Mouse (Mus musculus) intestine, embryonic 15.5 days (tissue): ENCODE data around the gene Slc25a3. TPM values are rescaled to one million over a fixed set of nuclear protein-coding genes. Genes with fewer than 3 reads are reported as not detected.

Experiments
- ATAC-seq: fragments of 200-750 bp; cut with Nextera tagmentation; 2 replicates; pipeline ENCODE4 v1.8.0; 2017; ENCODE audit warnings: moderate TSS enrichment, moderate library complexity
- H3K27ac ChIP-seq: fragments of 300-500 bp; sonication (generic); 2 replicates; pipeline ENCODE4 v1.5.1; 2015; ENCODE audit warnings: mild to moderate bottlenecking, inconsistent platforms
- H3K27me3 ChIP-seq: fragments of 300-500 bp; sonication (generic); replicated peaks from 2 replicates; pipeline ENCODE4 v1.6.1; 2015; ENCODE audit warnings: inconsistent platforms
- H3K36me3 ChIP-seq: fragments of 300-500 bp; sonication (generic); 2 replicates; pipeline ENCODE4 v1.6.1; 2015; ENCODE audit warnings: inconsistent platforms
- H3K4me1 ChIP-seq: fragments of 300-500 bp; sonication (generic); replicated peaks from 2 replicates; pipeline ENCODE4 v1.6.1; 2015; ENCODE audit warnings: inconsistent platforms
- H3K4me2 ChIP-seq: fragments of 300-500 bp; sonication (generic); replicated peaks from 2 replicates; pipeline ENCODE4 v1.6.1; 2015; ENCODE audit warnings: mild to moderate bottlenecking, inconsistent platforms
- H3K4me3 ChIP-seq: fragments of 300-500 bp; sonication (generic); replicated peaks from 2 replicates; pipeline ENCODE4 v1.5.1; 2015; ENCODE audit warnings: inconsistent platforms
- H3K9ac ChIP-seq: fragments of 300-500 bp; sonication (generic); 2 replicates; pipeline ENCODE4 v1.6.1; 2015; ENCODE audit warnings: inconsistent platforms
- H3K9me3 ChIP-seq: fragments of 300-500 bp; sonication (generic); 2 replicates; pipeline ENCODE4 v1.6.1; 2016; ENCODE audit warnings: inconsistent platforms
- WGBS: fragments of 180-500 bp; shearing (Covaris S2); methylation state at CpG from one replicate; pipeline ENCODE4 v1.1.7; 2015; 5-methylcytosine and 5-hydroxymethylcytosine counted together
- polyA plus RNA-seq: library from polyadenylated mRNA; unstranded; fragments of >200 nt; fragmentation: Nextera tagmentation; extraction: Ambion mirVana; gene quantifications from 2 replicates; pipeline ENCODE4 v1.2.1, GENCODE M21; 2015

Slc25a3 gene
- polyA plus RNA-seq, 1 experiment from 2014 or later, result 611 TPM

DNA sequence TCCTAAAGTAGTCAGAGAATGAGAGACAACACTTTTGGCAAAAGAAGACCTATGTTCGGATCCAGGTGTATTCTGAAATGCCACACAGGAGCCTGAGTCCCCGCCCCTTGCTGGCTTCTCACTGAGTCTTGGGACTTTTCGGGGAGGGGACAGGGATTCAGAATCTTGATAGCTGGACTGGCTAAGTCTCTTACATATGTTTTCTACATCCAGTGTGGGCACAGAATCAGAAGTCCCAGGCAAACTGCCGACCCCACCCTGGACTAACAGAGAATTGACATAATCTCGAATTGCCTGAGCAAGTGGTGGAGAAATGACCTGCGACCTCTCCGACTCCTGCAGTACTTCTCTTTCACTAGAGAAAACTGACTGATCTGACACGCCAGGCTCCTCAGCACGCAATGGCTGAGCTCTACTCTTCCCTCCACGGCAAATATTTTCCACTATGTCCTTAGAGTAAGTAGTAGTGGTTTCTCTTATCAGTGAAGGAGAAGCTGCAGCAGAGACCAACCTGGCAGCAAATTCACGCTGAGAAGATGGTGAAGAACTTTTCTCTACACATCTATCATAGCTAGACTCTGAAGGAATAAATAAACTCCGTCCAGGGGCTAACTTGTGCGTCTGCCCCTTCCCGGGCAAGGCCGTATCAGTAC, 38.8 kb upstream of the Slc25a3 start:
- ATAC-seq, result no peak
- no peak overlapping the region for H3K4me2 ChIP-seq
- H3K36me3 ChIP-seq, result peaks cover 33% of the 10 kb centered on the region
- H3K9ac ChIP-seq, result no peak overlapping the region
- H3K27ac ChIP-seq, result no peak overlapping the region
- no peaks in the 10 kb centered on the region for H3K27me3 ChIP-seq
- WGBS, result 86% methylated on average over 15 of the region's 15 CpGs
- H3K4me3 ChIP-seq, result no peak overlapping the region
- no peaks in the 10 kb centered on the region for H3K9me3 ChIP-seq
- H3K4me1 ChIP-seq, result peaks cover 6% of the 10 kb centered on the region

GRCm38 (mm10) chr10:91162077-91162476, 38.2 kb upstream of the Slc25a3 start:
- 75% methylated on average over 11 of the region's 11 CpGs for whole genome bisulfite sequencing
- no peaks in the 10 kb centered on the region for H3K27me3 ChIP-seq
- H3K36me3 ChIP-seq, result peaks cover 33% of the 10 kb centered on the region
- H3K9me3 ChIP-seq, result no peaks in the 10 kb centered on the region
- peaks cover 2% of the 10 kb centered on the region for H3K4me1 ChIP-seq
- peak; percentile 54 for ATAC-seq
- H3K27ac ChIP-seq, result no peak overlapping the region
- no peak overlapping the region for H3K4me2 ChIP-seq
- no peak overlapping the region for H3K9ac ChIP-seq
- no peak overlapping the region for H3K4me3 ChIP-seq

DNA sequence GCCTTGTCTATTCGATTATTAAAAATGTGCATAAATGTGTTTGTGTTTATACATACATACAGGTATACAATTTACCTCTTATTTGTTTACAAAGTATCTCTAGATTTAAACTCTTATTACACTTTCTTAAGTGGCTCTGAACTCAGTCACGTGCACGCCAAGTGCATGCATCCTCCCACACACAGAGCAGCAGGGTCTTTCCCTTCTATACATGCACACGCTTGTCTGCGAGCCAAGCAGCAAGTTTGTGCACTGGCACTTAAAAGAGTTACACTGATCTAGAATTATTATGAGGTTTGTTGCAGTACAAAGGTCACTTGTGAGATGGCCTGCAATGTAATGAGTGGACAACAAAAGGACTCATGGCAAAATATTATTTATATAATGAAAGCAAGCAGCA, 37.1 kb upstream of the Slc25a3 start:
- Histone ChIP-seq H3K4me1 (no peaks in the 10 kb centered on the region), H3K4me2 (no peak overlapping the region), H3K9ac (no peak overlapping the region), H3K36me3 (peaks cover 33% of the 10 kb centered on the region), H3K27me3 (no peaks in the 10 kb centered on the region), H3K27ac (no peak overlapping the region), H3K9me3 (no peaks in the 10 kb centered on the region), H3K4me3 (no peak overlapping the region)
- no peak for ATAC-seq
- 92% methylated on average over 5 of the region's 5 CpGs for WGBS

DNA sequence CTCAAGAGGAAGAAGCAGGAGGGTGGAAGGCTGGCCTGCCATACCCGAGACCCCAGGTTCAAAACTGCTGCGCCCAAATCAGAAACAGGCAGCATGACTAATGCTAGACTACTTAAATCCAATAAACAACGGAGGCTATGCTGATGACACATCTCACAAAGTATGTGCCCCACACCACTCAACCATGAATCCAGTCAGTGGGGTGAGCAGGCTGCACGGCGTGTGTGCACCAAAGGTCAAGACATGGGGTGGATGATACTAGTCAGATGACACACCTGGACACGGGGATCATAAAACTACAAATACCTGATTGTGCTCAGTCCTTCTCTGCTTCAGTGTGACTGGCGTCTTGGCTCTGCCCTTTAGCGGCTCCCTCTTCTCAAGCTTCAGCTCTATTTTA, 34.6 kb upstream of the Slc25a3 start:
- Histone ChIP-seq H3K27ac (no peak overlapping the region), H3K4me2 (no peak overlapping the region), H3K36me3 (peaks cover 37% of the 10 kb centered on the region), H3K9ac (no peak overlapping the region), H3K9me3 (no peaks in the 10 kb centered on the region), H3K27me3 (no peaks in the 10 kb centered on the region), H3K4me1 (no peaks in the 10 kb centered on the region; the same call in 1 of the 2 replicates), H3K4me3 (no peak overlapping the region)
- WGBS, result 60% methylated on average over 8 of the region's 8 CpGs
- ATAC-seq, result peak; percentile 48

DNA sequence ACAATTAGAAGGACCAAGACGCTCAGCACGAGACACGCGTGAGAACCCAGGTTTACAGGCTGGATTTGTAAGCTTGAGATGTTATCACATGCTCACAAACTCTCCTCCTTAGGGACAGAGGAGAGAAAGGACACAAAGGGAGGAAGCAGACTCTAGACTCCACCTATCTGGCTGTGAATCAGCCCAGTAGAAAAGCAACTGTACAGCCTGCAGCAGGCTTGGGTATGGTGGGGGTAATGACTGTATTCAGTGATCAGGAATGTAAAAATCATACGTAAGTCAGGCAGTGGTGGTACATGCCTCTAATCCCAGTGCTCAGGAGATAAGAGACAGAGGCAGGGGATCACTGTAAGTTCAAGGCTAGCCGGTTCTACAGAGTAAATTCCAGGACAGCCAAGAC, 32.5 kb upstream of the Slc25a3 start:
- Histone ChIP-seq H3K4me1 (no peaks in the 10 kb centered on the region; the same call in 1 of the 2 replicates), H3K4me2 (no peak overlapping the region), H3K9ac (no peak overlapping the region), H3K27ac (no peak overlapping the region), H3K9me3 (no peaks in the 10 kb centered on the region), H3K36me3 (peaks cover 28% of the 10 kb centered on the region), H3K27me3 (no peaks in the 10 kb centered on the region), H3K4me3 (no peak overlapping the region)
- WGBS, result 78% methylated on average over 6 of the region's 6 CpGs
- ATAC-seq, result no peak

DNA sequence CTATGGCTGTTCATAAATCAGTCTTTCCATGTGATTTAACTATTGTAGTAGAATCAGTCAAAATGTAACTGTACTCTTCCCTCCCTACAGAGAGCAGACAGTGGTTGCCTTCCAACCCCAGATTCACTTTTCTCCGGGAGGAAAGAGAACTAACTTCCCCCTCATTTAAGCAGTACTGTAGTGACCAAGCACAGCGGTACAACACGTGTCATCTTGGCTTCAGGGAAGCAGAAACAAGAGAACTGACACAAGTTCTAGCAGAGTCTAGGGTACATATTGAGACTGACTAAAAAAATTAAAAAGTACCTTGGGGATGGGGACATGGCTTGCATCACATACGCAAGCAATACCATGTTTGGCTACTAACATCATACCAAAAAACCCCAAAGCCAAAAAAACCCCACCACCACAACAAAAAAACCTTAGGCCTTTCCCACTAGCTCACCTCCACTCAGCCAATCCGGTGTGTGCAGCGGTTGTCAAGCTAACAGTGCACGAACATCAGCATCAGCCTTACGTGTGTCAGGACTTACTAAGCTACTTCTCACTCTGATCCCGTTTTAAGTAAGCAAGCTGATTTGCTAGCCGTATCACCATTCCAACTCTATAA, 30.1 kb upstream of the Slc25a3 start:
- Histone ChIP-seq H3K4me3 (no peak overlapping the region), H3K4me2 (no peak overlapping the region), H3K27me3 (no peaks in the 10 kb centered on the region), H3K36me3 (peaks cover 32% of the 10 kb centered on the region), H3K9me3 (no peaks in the 10 kb centered on the region), H3K27ac (no peak overlapping the region), H3K4me1 (no peaks in the 10 kb centered on the region; the same call in 1 of the 2 replicates), H3K9ac (no peak overlapping the region)
- no peak for ATAC-seq
- 89% methylated on average over 10 of the region's 10 CpGs for WGBS

DNA sequence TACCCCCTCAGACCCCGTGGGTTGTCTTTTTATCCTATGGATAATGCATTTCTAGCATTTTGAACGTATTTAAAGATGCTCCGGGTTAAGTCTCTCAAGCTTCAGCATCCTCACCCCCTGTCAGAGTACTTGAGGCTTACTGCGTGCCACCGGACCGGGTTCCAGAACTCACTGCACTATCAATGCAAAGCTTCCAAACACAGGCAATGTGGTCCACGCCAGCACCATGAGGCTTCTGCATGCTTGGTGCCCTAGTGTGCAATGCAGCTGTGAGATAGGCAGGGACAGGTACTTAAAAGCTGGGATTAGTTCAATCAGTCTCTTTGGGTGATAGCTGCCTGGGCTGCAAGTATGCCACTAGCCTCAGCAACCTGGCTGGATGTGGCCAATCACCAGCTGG, 21.6 kb upstream of the Slc25a3 start:
- Histone ChIP-seq H3K4me2 (no peak overlapping the region), H3K36me3 (peaks cover 27% of the 10 kb centered on the region), H3K9me3 (no peaks in the 10 kb centered on the region), H3K4me1 (no peaks in the 10 kb centered on the region), H3K9ac (no peak overlapping the region), H3K4me3 (no peak overlapping the region), H3K27ac (no peak overlapping the region), H3K27me3 (no peaks in the 10 kb centered on the region)
- no peak for ATAC-seq
- WGBS, result 96% methylated on average over 7 of the region's 7 CpGs

DNA sequence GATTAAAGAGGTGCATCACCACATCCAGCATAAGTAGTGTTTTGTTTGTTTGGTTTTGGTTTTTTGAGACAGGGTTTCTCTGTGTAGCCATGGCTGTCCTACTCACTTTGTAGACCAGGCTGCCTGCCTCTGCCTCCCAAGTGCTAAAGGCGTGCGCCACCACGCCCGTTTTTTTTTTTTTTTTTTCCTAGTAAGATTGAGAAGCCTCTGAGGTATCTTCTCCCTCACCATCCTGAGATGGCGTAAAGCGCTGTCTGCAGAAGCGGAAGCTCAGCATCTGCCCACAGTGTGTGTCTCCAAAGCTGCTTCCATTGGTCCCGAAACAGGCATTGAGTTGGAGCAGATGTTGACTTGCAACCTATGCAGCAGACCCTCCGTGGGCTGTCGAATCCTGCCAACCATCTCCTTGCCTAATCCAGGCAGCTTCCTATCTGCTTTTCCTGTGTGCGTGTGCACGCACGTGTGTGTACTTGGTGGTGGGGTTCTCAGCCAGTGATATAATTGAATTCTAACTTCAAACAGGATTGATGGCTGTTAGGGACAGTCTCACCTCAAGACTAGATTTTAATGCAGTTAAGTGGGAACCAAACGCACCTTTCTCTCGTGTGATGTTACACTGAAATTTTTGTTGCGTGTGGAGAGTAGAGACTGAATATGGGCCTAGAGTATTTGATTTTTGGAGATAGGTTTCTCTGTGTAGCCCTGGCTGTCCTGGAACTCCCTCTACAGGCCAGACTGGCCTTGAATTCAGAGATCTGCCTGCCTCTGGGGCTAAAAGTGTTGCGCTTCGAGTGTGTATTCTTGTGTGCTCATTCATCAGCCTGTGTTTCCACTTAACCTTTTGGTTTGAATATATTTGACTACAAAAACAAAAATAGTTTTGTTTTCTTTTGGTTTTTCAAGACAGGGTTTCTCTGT, 19.7 kb upstream of the Slc25a3 start:
- ATAC-seq, result no peak
- H3K4me3 ChIP-seq, result no peak overlapping the region
- no peak overlapping the region for H3K4me2 ChIP-seq
- no peaks in the 10 kb centered on the region for H3K4me1 ChIP-seq
- no peaks in the 10 kb centered on the region for H3K9me3 ChIP-seq
- H3K36me3 ChIP-seq, result peaks cover 19% of the 10 kb centered on the region
- H3K9ac ChIP-seq, result no peak overlapping the region
- no peak overlapping the region for H3K27ac ChIP-seq
- no peaks in the 10 kb centered on the region for H3K27me3 ChIP-seq
- WGBS, result 66% methylated on average over 18 of the region's 18 CpGs

GRCm38 (mm10) chr10:91142654-91143191, 18.9 kb upstream of the Slc25a3 start:
- Histone ChIP-seq H3K4me3 (no peak overlapping the region), H3K9ac (no peak overlapping the region), H3K4me1 (no peaks in the 10 kb centered on the region), H3K4me2 (no peak overlapping the region), H3K36me3 (peaks cover 17% of the 10 kb centered on the region), H3K27me3 (no peaks in the 10 kb centered on the region), H3K27ac (no peak overlapping the region), H3K9me3 (no peaks in the 10 kb centered on the region)
- WGBS, result 66% methylated on average over 10 of the region's 10 CpGs
- ATAC-seq, result peak; percentile 8; the same call in 1 of the 2 replicates

GRCm38 (mm10) chr10:91141564-91141963, 17.7 kb upstream of the Slc25a3 start:
- Histone ChIP-seq H3K36me3 (peaks cover 12% of the 10 kb centered on the region), H3K4me1 (no peaks in the 10 kb centered on the region), H3K27ac (no peak overlapping the region), H3K27me3 (no peaks in the 10 kb centered on the region), H3K9ac (no peak overlapping the region), H3K9me3 (no peaks in the 10 kb centered on the region), H3K4me2 (no peak overlapping the region), H3K4me3 (no peak overlapping the region)
- peak; percentile 35; the same call in 1 of the 2 replicates for ATAC-seq
- WGBS, result 30% methylated on average over 2 of the region's 2 CpGs

GRCm38 (mm10) chr10:91139148-91139766, 15.4 kb upstream of the Slc25a3 start:
- Histone ChIP-seq H3K36me3 (no peaks in the 10 kb centered on the region), H3K27ac (no peak overlapping the region), H3K4me1 (no peaks in the 10 kb centered on the region), H3K4me3 (no peak overlapping the region), H3K4me2 (no peak overlapping the region), H3K27me3 (no peaks in the 10 kb centered on the region), H3K9me3 (no peaks in the 10 kb centered on the region), H3K9ac (no peak overlapping the region)
- ATAC-seq, result no peak
- WGBS, result 85% methylated on average over 14 of the region's 14 CpGs

GRCm38 (mm10) chr10:91138317-91138716, 14.5 kb upstream of the Slc25a3 start:
- Histone ChIP-seq H3K27me3 (no peaks in the 10 kb centered on the region), H3K9me3 (no peaks in the 10 kb centered on the region), H3K4me1 (no peaks in the 10 kb centered on the region), H3K36me3 (no peaks in the 10 kb centered on the region), H3K4me3 (no peak overlapping the region), H3K4me2 (no peak overlapping the region), H3K27ac (no peak overlapping the region), H3K9ac (no peak overlapping the region)
- ATAC-seq, result no peak
- WGBS, result 66% methylated on average over 3 of the region's 3 CpGs
